Mouse (Mus musculus) A20 (cell line): ENCODE results near the gene Tomm34.

Source experiments
- DNase-seq: peaks from one replicate; pipeline ENCODE4 v3.0.0-alpha.2; 2011; ENCODE audit warnings: low read depth, low spot score

The Tomm34 gene

DNA sequence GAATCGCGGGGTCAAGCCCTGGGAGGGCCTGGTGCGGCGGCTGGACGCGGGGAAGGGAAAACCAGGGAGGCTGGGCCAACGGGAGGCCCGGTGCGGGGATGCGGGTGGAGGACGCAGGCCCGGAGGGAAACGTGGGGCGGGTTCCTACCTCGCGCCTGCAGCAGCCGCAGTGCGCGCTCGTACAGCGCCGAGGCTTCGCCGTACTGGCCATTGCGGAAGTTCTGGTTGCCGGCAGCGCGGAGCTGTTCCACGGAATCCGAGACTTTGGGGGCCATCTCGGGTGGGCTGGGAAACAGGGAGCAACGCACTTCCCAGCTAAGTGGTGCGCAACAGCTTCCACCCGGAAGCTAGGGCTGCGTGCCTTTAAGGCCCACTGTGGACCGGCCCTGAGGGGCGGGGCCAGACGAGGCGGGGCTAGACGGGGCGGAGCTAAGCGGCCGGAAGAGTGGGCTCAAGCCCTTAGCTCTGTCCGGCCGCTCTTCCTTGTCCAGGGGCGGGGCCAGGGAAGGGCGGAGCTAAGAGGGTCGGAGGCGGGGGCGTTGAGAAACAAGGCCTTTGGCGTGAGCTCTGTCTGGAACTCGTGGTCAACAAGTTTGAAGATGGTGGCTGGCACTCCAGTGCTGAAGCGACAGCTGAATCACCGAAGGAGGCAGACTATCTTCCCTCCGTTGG, at the start of gene Tomm34:
Gene Tomm34, minus strand, starts transcription at position 405 of the 672 bp plus-strand sequence.
- peak; percentile 98 for DNase-seq

DNA sequence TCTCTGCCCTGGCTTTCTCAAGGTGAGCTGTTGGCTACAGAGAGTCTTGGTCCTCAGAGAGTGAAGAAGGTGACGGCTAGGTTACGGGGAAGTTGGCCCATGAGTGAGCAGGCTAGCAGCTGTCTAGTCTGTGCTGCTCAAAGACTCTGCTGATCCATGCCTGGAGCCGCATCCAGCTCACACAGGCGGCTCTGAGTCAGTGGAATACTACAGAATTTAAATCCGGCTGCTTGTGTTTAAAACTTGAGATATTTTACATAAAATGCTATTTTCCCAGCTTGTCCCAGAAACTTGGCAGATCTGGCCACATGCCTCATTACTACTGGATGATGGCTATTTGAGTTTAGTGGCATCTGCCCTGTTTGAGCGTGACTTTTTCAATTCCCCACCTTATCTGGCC, 48.5 kb upstream of the Tomm34 start:
- DNase-seq: no peak

DNA sequence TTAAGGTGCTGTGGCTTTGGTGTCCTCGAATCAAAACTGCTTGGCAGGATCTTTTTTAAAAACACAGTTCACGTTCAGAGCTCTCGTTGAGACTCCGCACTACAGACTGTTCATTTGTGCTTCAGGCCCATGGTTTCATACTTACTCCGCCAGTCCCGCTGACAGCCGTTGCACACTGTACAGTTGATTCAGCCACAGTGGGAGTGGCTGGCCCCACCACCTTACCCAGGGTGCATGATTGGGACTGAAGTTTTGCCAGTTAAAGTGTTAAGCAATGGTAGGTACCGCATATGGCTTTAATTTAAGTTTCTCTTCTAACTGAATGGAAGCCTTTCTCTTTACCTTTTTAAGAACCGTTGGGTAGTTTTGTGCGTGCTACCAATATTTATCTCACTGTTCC, 44.6 kb upstream of the Tomm34 start:
- DNase-seq: no peak

DNA sequence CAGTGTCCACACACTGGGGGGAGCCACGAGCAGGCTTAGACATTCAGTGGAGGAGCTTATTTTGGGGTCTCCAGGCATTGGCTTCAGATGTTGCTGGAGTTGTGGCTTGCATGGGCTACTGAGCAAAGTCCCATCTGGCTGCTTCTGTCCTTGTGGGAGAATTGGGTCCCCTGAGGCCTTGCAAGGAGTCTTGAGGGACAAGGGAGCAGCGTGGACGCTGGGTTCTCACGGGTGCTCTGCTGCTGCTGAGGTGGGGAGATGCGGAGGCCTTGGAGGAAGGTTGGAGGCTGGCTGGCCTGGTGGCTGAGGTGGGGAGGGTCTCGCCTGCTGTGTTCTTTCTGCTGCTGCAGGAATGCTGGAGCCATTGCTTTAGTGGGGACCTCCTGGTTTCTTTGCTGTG, 43.1 kb upstream of the Tomm34 start:
- no peak for DNase-seq

DNA sequence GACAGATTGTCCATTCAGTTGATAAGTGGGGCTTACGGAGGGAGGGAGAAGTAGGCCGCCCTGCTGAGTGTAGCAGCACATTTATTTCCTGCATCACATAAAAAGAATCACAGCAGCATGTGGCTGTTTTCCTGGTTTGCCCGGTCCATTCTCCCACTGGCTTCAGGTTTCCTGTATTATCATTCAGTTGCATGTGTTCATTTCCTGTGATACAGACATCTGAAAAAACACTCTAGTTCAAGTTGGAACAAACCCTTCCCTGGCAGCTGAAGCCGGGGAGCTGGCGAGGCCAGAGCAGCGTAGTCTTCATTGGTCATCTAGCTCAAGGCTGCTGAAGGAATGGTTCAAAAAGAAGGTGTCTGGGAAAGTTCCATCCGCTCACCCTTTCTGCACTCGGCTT, 40.6 kb upstream of the Tomm34 start:
- no peak for DNase-seq

DNA sequence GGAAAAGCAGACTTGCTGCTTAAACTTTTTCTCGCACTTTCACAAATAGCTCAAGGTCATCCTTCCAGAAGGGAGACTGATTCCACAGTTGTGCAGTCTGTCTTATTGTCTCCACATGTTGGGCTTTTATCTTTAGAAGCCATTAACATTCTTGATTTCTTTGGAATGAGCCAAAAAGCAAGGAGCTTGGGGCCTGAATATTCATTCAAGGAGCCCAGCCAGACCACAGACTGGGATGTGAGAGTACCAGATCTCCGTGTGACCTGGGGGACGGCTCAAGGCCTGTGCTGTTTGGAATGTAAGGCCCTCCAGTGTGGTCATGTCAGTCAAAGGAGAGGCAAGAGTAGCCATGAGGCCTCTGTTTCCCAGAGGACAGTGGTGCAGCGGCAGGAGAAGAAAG, 37.5 kb upstream of the Tomm34 start:
- DNase-seq: no peak

DNA sequence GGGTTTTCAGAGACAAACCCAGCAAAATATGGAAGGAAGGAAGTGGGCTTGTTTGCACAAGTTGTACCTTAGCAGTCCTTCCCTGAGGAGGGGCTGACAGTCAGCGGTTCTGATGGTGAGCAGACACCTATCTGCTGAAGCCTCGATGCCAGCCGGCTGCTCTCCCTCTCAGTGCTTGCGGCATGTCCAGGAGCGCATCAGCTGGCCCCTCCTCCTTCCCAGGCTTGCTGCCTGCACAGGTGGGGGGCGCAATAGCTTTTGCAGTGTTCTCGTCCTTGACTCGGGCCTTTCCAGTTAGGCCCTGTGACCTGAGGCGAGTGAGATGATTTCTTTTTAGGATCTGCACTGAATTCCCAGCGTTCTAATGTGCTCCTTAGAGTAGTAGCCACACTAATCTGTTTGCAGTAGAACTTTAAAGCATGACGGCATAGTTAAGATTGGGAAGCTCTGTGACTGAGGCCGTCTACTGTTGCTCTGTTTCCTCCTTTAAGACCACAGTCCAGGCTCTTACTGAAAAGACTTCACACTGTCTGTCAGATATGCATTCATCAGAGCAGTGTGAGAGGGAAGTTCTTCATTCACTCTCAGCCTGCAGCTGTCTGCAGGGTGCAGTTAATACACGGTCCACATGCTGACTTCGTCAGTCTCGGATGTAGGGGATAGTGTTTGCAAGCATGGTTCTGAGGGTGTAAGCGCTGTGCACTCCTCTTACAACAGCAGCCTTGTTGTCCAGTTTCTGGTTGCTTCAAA, 36.3 kb upstream of the Tomm34 start:
- no peak for DNase-seq

DNA sequence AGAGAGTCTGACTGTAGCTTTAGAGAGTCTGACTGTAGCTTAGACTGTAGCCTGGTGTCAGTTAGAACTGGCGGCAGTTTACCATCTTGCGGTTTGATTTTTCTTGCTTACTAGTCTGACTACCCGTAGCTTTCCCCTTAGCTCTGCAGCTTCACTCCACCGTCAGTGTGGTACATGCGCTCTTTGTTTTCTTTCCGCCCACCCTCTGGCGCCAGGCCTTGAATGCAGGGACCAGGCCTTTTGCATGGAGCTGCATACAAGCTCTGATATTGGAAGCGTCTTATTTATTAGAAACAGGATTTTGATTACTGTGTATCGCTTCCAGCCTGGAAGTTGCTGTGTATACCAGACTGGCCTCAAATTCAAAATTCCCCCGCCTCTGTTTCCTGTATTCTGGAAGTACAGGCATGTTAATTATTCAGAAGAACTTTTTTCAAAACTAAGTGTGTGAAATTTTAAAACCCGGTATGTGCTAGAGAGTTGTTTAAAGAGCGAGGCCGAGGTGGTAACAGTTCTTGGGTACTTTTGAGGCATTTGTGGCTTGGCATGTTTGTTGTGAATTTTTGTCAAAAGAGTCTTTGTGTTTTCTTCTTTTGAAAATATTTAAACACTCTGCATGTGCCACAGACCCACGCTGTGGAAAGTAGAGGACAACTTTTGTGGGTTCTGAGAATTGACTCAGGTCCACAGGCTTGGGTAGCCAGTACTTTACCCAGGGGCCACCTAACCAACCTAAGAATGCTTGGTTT, 35.5 kb upstream of the Tomm34 start:
- DNase-seq: no peak

DNA sequence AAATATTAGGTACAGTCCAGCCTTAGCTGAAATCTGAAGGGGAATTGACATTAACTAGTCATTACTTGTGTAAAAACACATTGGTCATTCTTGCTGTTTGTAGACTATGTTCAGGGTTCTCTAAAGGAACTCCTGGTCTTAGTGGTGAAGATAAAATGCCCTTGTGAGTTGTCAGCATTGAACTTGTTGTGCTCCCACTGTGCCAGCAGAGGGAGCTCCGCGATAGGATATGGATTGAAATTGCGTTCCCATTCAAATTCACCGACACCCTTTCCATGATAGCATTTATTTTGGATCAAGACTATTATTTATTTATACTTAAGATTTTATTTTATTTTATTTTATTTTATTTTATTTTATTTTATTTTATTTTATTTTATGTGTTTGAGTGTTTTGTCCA, 32.5 kb upstream of the Tomm34 start:
- DNase-seq: peak; percentile 57

DNA sequence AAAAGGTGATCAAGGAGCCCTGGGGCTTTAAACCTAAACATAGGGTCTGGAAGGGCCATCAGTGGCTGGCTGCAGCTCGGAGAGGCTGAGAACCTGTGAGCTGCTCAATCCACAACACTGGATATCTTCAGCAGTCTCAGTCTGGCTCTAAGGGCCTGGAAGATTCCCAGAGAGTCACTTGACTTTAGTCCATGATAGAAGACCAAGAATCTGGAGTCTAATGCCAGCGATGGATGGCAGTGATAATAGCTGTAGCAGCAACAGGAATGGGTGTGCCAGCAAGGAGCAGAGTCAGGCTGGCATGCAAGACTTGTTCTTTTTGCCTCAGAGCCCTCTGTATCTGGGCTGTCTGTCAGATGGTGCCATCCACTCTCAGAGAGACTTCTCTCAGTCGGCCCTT, 31.4 kb upstream of the Tomm34 start:
- no peak for DNase-seq

DNA sequence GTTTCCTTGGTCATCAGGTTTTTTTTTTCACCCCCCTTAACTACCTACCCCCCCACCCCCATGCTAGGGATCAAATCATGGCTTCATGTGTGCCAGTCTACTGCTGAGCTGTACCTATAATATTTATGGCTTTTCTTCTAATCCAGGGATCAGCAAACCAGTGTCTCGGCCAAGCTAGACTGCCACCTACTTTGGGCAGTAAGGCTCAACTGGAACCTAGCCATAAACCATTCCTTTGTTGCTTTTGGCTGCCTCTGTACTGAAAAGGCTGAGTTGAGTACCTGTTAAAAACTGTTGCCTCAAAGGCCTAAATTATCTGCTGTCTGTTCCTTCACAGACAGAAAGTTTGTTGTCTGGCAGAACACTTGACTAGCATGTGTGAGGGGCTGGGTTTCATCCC, 31.0 kb upstream of the Tomm34 start:
- no peak for DNase-seq

DNA sequence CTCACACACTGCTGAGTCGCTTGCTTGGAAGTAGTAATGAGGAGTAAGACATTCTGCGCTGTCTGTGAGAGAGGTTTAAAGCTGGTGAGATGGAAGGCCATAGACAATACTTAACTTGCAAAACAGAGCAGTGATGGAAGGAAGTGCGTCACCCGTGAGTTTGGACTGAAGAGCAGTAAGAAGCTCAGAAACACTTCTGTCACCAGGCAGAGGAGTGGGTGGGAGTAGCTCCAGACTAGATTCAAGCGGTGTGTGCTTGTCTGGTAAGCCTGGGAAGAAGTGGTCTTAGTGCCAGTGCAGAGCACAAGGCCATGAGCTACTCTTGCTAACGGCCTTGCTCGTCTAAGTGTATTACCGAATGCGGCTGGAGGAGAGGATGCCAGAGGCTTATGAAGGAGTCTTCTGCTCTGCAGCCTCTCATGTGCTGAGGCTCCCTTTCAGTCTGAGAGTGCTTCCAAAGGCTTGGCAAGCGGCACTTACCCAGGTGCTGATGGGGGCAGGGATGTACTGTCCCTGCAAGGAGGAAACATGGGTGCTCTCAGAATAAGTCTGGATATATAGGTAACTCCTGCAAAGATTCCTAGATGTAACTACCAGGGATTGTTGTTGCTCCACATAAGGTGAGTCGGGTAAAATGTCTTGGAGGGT, 27.8 kb upstream of the Tomm34 start:
- DNase-seq: no peak

DNA sequence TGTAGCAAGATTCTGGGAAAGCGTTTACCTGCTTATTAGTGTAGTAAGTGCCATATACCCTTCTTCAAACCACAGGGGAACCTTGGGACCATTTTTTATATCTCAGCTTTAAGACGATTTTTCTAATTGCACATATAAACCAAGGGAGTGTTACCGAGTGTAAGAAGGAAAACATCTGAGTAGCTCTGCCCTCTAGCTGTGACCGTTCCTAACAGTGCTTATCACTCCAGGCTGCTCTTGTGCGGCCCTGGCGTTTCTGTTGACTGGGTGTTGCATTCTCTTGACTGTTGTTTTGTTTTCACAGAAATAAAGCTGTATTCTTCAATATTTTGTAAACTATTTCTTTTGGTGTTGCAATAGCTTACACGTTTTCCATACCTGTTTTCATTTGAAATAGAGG, 23.2 kb upstream of the Tomm34 start:
- DNase-seq: no peak

DNA sequence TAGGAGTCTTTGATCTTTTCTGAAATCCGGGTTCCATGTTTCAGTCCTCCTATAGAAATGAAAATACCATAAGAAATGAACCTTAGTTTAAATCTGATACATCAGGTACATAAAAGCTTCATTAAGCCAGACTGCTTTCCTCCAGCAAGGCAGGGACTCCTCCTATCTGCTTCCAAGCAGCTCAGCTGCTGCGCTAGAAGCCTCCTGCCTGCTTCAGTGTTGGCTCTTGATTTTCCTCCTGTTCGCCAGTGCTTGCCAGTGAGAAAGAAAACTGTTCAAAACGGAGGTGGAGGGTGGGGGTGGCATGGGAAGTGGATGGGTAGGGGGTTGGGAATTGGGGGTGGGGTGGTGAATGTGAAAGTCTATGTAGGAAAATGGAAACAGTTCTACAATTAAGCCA, 18.5 kb upstream of the Tomm34 start:
- no peak for DNase-seq

DNA sequence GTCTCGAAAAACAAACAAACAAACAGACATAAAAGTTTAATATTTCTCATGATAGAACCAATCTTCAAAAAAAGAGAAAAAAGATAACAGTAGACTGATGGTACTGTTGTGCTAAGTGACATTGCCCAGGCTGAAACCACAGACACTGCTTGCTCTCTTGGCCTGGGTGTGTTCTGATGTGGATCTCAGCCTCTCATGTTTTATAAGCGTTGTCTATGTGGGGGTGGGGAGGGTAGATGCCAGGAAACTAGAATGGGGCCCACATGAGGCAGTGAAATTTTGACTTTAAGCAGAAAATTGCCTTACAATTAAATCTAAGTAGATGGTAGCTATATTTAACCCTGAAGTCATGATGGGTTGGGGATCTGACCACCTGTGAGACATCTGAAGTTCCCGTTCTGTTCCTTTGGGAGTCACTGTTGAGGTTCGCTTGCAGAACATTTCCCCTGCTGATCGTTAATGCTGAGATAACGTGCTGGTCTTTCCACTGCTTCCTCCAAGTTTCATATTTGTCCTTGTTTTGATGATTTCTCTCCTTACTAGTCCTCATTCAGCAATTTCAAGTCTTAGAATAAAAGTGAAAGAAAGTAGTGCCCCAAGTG, 16.5 kb upstream of the Tomm34 start:
- no peak for DNase-seq

DNA sequence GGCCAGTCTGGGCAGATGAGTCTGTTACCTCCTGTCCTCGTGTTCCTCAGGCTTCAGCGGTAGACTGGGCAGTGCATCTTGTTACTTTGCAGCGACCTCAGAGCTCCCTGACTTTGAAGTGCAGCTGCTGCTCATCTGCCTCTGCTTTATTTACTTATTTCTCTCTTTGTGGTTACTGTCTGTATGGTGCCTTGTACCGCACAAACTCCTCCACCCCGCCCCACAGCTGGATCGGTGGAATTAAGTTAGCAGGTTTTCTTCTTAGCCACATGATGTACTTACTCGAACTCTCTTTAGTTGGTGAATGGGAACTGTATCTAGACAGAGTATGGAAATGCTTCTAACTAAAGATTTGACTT, 13.4 kb upstream of the Tomm34 start:
- peak; percentile 74 for DNase-seq

DNA sequence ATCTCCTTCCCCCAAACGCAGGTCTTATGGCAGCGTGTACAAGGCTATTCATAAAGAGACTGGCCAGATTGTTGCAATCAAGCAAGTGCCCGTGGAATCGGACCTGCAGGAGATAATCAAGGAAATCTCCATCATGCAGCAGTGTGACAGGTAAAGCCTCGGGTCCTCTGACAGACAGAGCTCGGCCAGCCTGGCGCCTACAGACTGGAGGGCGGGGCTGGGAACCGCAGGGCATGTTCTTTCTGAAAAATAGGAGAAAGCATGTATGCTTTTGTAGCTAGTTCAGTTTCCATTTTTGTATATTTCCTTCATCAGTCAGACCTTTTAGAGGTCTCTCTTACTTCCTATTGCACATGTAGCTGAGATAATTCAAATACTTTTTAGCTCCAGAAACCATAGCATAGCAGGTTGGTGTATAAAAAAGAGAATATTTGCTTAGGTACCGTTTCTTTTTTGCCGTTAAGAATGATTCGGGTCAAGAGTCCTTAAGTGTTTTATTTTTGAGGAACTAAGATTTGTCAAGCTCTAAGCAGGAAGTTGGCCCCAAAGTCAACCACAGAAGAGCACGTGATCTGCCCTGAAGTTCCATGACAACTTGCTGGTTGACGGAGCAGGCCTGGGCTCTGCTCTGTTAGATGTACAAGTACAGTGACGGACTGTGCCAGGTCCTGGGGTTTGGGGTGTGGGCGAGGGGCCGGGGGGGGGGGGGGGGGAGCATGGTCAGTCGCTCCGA, 12.8 kb upstream of the Tomm34 start:
- peak; percentile 89 for DNase-seq

DNA sequence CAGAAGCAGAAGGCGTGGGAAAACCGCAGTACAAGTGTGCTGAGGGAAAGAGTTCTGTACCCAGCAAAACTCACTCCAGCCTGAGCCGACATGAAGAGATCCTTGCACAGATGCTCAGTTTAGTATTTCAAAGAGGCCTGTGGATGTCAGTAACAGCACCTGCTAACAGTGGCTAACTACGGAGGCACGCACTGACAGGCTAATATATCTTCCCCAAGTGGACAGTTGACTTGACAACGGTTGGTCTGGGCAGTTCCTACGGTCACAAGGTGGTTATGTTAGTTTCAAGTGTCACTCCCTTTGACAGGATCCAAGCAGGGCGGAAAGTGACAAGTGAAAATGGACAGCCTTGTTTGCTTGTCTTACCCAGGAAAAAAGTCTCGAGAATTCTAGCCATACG, 11.2 kb upstream of the Tomm34 start:
- no peak for DNase-seq

DNA sequence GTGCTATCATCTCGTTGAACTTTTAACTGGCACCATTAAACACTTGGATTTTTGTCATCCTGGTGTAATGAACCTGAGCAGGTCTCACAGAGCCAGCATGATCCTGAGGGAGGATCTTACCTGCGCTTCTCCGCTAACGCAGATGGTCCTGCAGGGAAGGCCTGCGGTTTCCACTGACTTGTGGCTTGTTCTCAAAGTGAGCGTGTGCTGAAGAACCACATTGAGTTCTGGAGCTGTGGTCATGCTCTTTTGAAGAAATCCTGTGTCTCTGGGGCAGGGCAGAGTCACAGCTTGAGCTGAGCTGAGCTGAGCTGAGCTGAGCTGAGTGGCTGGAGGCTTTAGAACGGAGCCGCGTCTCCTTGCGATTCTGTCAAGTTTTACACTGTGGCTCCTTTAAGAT, 10.6 kb upstream of the Tomm34 start:
- DNase-seq: no peak

DNA sequence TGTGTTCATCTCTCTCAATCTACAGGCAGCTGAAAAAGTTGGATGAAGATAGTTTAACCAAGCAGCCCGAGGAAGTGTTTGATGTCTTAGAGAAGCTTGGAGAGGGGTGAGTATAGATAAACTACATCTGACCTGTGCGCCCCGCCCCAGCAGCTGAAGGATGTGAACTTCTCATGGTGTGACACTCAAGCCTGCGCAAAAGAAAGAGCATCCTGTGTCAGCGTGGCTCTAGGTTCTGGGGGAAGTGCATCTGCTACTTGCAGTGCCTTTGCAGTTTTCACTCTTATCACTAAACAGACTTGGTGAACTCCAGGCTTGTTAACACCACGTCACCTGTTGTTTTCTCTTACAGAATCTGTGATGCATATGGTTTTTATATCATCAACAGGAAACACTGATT, 8.5 kb upstream of the Tomm34 start:
- DNase-seq: no peak

DNA sequence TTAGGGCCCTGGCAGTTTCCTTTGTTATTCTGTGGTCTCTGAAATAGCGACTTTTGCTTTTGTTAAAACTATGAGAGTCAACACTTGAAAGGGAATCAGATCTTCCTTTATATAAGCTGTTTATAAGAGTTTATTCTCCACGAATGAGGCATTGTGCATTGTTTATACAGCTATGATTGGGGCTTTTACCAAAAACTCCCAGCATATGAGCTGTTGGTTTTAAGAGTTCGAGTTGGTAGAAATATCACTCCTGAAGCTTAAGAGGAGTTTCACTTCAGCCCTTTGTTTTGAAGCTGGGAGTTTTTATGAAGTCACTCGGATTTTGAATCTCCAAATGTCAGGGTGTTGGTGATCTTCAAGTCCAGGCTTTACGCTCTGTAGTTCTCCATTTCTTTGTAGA, 6.9 kb upstream of the Tomm34 start:
- peak; percentile 40 for DNase-seq
